Mouse (Mus musculus): ENCODE measurements at regions not wholly inside any gene's neighbourhood (a gene's known extent, or its start where the extent isn't known, plus 50 kb on each side); places are given as distances from the start of the nearest gene placed in this dataset.

DNA sequence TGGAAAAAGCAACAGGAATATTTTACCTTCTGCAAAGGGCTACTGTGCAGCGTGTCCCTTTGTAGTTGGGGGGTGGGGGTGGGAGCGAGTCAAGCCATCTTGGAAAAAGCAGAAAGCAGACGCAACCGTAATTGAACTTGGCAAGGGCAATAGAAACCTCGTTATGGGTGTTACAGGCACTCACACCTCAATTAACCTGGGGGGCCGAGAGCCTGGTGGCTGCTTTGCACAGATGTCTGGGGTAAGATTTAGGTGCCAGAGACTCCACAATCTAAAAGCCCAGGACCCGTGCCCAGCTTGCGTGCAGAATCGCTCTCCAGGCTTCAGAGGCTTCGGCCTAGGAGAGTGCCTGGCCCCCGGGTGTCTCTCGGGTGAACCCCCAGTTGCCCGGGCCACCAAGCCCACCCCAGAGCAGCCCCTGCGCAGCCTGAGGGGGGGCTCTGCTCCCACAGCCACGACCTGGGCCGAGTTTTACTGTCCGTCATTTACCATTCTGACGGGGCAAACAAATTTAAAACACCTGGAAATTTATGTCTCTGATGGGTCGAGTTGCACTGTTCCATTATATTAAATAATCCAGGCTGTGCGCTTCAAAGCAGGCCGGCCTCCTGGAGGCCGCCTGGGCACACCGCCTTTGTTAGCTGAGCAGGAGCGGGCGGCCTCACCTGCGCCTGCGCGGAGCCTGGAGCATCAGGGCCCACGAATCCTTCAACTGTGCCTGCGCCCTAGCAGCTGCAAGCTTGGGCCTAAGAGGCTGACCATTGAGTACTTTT is 212.4 kb downstream of the Srbd1 start:
- no peak overlapping the region for H3K4me2 ChIP-seq (ENCODE audit: low read length)
- no peak overlapping the region for H3K9ac ChIP-seq (ENCODE audit: low read depth, low read length)
- no peaks in the 10 kb centered on the region for H3K27me3 ChIP-seq (replicated peaks; ENCODE audit: control insufficient read depth, insufficient read depth, low read length)
- H3K9me3 ChIP-seq (ENCODE audit: control insufficient read depth, low read length) = no peaks in the 10 kb centered on the region
- ATAC-seq = no peak
- H3K27ac ChIP-seq (ENCODE audit: low read depth, low read length) = no peak overlapping the region
- no peak overlapping the region for H3K4me3 ChIP-seq (ENCODE audit: low read length)
- H3K4me1 ChIP-seq (ENCODE audit: control insufficient read depth, insufficient read depth, low read depth, low read length) = no peaks in the 10 kb centered on the region
- WGBS = 83% methylated on average over 29 of the region's 30 CpGs
- no peaks in the 10 kb centered on the region for H3K36me3 ChIP-seq (ENCODE audit: control insufficient read depth, insufficient read depth, low read length)

DNA sequence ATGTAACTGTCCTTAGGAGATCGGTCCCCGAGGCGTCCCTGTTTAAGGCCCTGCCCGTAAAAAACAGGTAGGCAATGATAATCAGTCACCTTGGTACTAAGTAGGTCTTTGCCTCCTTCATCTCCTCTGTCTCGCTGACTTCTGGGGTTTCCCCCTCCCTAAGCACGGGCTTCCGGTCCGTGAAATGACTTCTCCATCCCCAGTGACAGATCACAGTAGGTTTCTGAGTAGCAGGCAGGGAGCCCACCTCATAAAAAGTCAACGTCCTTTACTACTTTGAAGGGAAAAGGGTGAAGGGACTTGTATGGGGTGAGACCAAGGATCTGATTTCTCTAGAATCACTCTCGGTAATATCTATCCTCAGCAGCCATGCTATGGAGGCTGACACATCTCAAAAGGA is 213.0 kb downstream of the Srbd1 start:
- Histone ChIP-seq H3K36me3 (ENCODE audit: control insufficient read depth, insufficient read depth, low read length) (no peaks in the 10 kb centered on the region), H3K4me3 (ENCODE audit: low read length) (no peak overlapping the region), H3K27ac (ENCODE audit: low read depth, low read length) (no peak overlapping the region), H3K27me3 (replicated peaks; ENCODE audit: control insufficient read depth, insufficient read depth, low read length) (no peaks in the 10 kb centered on the region), H3K9ac (ENCODE audit: low read depth, low read length) (no peak overlapping the region), H3K9me3 (ENCODE audit: control insufficient read depth, low read length) (no peaks in the 10 kb centered on the region), H3K4me1 (ENCODE audit: control insufficient read depth, insufficient read depth, low read depth, low read length) (no peaks in the 10 kb centered on the region), H3K4me2 (ENCODE audit: low read length) (no peak overlapping the region)
- WGBS = 84% methylated on average over 10 of the region's 10 CpGs
- no peak for ATAC-seq

DNA sequence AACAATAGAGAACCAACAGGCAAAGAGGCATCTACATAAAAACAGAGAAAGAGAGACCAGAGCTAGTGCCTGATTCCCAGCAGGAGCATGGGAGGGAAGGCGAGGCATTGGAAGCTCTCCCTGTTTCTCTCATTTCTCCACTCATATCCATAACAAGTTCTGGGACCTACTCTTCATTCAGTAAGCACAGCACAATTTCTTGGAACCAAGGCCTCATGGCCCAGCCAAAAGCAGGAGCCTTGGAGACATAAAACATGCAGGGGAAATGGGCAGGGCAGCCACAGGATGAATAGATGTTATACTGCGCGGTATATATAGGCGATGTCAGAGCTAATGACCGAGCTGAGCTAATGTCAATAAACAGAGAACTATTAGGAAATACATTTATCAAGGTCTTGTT is 214.2 kb downstream of the Srbd1 start:
- Histone ChIP-seq H3K27me3 (replicated peaks; ENCODE audit: control insufficient read depth, insufficient read depth, low read length) (no peaks in the 10 kb centered on the region), H3K9ac (ENCODE audit: low read depth, low read length) (no peak overlapping the region), H3K9me3 (ENCODE audit: control insufficient read depth, low read length) (no peaks in the 10 kb centered on the region), H3K4me1 (ENCODE audit: control insufficient read depth, insufficient read depth, low read depth, low read length) (no peaks in the 10 kb centered on the region), H3K27ac (ENCODE audit: low read depth, low read length) (no peak overlapping the region), H3K4me2 (ENCODE audit: low read length) (no peak overlapping the region), H3K4me3 (ENCODE audit: low read length) (no peak overlapping the region), H3K36me3 (ENCODE audit: control insufficient read depth, insufficient read depth, low read length) (no peaks in the 10 kb centered on the region)
- 69% methylated on average over 5 of the region's 5 CpGs for WGBS
- ATAC-seq = no peak

DNA sequence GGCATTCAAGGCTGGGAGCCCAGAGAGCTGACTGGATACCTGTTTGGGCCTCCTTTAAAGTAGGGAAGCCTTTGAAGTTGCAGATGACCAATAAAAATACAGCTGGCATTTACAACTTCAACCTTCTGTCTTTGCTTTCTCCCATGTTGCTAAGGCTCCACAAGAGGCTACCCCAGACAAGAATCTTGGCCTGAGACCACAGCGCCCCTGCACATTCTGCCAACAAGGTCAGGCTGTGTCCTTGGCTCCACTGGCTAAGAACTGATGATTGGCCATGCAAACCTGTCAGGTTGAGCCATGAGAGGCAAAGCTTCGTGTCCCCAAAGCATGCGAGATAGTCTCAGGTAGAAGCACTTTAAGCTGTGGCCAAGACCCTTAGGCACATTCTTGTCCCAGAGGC is 214.6 kb downstream of the Srbd1 start:
- no peak overlapping the region for H3K9ac ChIP-seq (ENCODE audit: low read depth, low read length)
- no peaks in the 10 kb centered on the region for H3K4me1 ChIP-seq (ENCODE audit: control insufficient read depth, insufficient read depth, low read depth, low read length)
- H3K4me2 ChIP-seq (ENCODE audit: low read length) = no peak overlapping the region
- WGBS = 89% methylated on average over 3 of the region's 3 CpGs
- H3K27me3 ChIP-seq (replicated peaks; ENCODE audit: control insufficient read depth, insufficient read depth, low read length) = no peaks in the 10 kb centered on the region
- ATAC-seq = no peak
- H3K9me3 ChIP-seq (ENCODE audit: control insufficient read depth, low read length) = no peaks in the 10 kb centered on the region
- no peak overlapping the region for H3K4me3 ChIP-seq (ENCODE audit: low read length)
- no peaks in the 10 kb centered on the region for H3K36me3 ChIP-seq (ENCODE audit: control insufficient read depth, insufficient read depth, low read length)
- H3K27ac ChIP-seq (ENCODE audit: low read depth, low read length) = no peak overlapping the region

DNA sequence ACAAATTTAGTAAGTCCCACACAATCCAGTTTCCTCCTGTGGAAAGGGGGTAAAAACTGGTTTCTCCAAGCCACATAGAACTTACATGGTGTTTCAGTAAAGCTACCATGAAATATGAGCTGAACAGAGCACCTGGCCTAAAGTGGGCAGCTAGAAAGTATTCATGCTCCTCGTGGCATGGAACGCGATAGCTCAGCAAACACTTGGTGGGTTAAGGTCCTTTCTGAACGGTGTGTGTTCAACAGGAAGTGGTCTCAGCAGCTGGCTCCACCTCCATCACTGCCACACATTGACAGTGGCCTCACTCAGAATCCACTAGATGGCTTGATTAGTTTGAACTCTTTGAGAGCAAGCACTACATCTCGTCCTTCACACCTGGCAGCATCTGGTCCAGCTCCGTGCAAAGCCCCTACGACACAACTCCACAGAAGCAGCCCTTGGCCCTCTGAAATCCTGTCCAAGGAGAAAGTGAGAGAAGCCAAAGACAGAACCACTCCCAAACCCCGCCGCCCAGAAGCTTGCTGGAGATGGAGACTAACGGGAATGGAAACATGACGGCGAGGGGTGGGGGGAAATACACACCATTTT is 215.2 kb downstream of the Srbd1 start:
- Histone ChIP-seq H3K4me1 (ENCODE audit: control insufficient read depth, insufficient read depth, low read depth, low read length) (no peaks in the 10 kb centered on the region), H3K27me3 (replicated peaks; ENCODE audit: control insufficient read depth, insufficient read depth, low read length) (no peaks in the 10 kb centered on the region), H3K9me3 (ENCODE audit: control insufficient read depth, low read length) (no peaks in the 10 kb centered on the region), H3K36me3 (ENCODE audit: control insufficient read depth, insufficient read depth, low read length) (no peaks in the 10 kb centered on the region), H3K9ac (ENCODE audit: low read depth, low read length) (no peak overlapping the region), H3K27ac (ENCODE audit: low read depth, low read length) (no peak overlapping the region), H3K4me3 (ENCODE audit: low read length) (no peak overlapping the region), H3K4me2 (ENCODE audit: low read length) (no peak overlapping the region)
- WGBS = 92% methylated on average over 12 of the region's 12 CpGs
- no peak for ATAC-seq

DNA sequence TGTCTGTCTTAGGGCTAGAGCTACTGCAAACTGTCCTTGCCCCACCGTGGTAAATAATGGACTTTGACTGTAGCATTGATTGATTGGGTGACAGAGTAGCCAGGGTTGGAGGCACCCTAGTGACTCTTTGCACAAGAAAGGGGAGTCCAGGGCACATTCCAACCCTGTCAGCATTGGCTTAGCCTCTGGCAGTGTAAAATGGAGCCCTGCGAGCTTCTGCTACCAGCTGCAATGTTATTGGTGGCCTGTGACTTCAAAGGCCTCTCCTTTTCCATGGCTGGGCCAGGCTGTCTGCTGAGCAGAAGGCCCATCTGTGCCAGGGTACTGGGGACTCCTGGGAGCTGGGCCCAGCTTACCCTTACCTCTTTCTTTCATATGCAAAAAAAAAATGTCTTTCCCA is 216.4 kb downstream of the Srbd1 start:
- Histone ChIP-seq H3K9ac (ENCODE audit: low read depth, low read length) (no peak overlapping the region), H3K27me3 (replicated peaks; ENCODE audit: control insufficient read depth, insufficient read depth, low read length) (no peaks in the 10 kb centered on the region), H3K27ac (ENCODE audit: low read depth, low read length) (no peak overlapping the region), H3K4me2 (ENCODE audit: low read length) (no peak overlapping the region), H3K4me1 (ENCODE audit: control insufficient read depth, insufficient read depth, low read depth, low read length) (no peaks in the 10 kb centered on the region), H3K9me3 (ENCODE audit: control insufficient read depth, low read length) (no peaks in the 10 kb centered on the region), H3K36me3 (ENCODE audit: control insufficient read depth, insufficient read depth, low read length) (no peaks in the 10 kb centered on the region), H3K4me3 (ENCODE audit: low read length) (no peak overlapping the region)
- WGBS = 32% methylated on average over 2 of the region's 2 CpGs
- ATAC-seq = peak; percentile 71

DNA sequence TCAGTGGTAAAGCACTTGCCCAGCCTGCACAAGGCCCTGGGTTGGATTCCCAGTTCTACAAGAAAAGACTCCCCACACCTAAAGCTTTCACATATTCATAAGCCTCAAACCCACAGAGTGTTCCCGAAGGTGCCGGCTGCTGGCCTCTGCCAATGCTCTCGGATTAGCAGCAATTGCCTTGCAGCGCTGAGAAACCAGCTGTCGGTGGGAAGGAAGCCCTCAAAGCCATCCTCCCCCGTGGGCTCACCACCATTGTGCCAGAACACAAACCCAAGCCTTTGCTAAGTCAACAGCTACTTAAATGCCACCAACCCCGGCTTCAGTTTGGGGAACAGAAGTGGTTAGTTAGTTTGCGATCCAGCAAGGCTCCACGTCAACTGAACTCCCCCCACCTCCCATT is 217.7 kb downstream of the Srbd1 start:
- no peak overlapping the region for H3K4me3 ChIP-seq (ENCODE audit: low read length)
- H3K4me1 ChIP-seq (ENCODE audit: control insufficient read depth, insufficient read depth, low read depth, low read length) = no peaks in the 10 kb centered on the region
- H3K9ac ChIP-seq (ENCODE audit: low read depth, low read length) = no peak overlapping the region
- no peaks in the 10 kb centered on the region for H3K27me3 ChIP-seq (replicated peaks; ENCODE audit: control insufficient read depth, insufficient read depth, low read length)
- ATAC-seq = no peak
- H3K4me2 ChIP-seq (ENCODE audit: low read length) = no peak overlapping the region
- no peaks in the 10 kb centered on the region for H3K36me3 ChIP-seq (ENCODE audit: control insufficient read depth, insufficient read depth, low read length)
- H3K9me3 ChIP-seq (ENCODE audit: control insufficient read depth, low read length) = no peaks in the 10 kb centered on the region
- 60% methylated on average over 9 of the region's 9 CpGs for WGBS
- no peak overlapping the region for H3K27ac ChIP-seq (ENCODE audit: low read depth, low read length)

DNA sequence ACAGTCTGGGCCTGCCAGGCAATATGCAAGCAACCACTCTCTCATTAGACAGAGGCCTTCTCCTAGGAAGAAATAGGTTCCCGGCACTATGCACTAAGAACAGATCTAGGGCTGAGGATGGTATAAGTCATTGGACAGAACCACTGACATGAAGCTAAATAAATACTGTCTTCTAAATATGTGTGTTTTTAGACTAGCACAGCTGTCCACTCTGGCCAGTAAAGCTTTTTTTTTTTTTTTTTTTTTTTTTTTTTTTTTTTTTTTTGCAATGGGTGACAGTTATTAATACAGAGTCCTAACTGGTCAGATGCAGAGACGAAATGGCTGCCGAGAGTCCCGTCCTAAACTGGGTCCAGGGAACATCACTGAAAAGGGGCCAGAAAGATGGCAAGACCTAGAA is 218.9 kb downstream of the Srbd1 start:
- no peak overlapping the region for H3K9ac ChIP-seq (ENCODE audit: low read depth, low read length)
- H3K4me1 ChIP-seq (ENCODE audit: control insufficient read depth, insufficient read depth, low read depth, low read length) = no peaks in the 10 kb centered on the region
- H3K27ac ChIP-seq (ENCODE audit: low read depth, low read length) = no peak overlapping the region
- 91% methylated on average over 4 of the region's 4 CpGs for WGBS
- no peaks in the 10 kb centered on the region for H3K9me3 ChIP-seq (ENCODE audit: control insufficient read depth, low read length)
- ATAC-seq = no peak
- H3K36me3 ChIP-seq (ENCODE audit: control insufficient read depth, insufficient read depth, low read length) = no peaks in the 10 kb centered on the region
- H3K4me2 ChIP-seq (ENCODE audit: low read length) = no peak overlapping the region
- no peak overlapping the region for H3K4me3 ChIP-seq (ENCODE audit: low read length)
- no peaks in the 10 kb centered on the region for H3K27me3 ChIP-seq (replicated peaks; ENCODE audit: control insufficient read depth, insufficient read depth, low read length)

DNA sequence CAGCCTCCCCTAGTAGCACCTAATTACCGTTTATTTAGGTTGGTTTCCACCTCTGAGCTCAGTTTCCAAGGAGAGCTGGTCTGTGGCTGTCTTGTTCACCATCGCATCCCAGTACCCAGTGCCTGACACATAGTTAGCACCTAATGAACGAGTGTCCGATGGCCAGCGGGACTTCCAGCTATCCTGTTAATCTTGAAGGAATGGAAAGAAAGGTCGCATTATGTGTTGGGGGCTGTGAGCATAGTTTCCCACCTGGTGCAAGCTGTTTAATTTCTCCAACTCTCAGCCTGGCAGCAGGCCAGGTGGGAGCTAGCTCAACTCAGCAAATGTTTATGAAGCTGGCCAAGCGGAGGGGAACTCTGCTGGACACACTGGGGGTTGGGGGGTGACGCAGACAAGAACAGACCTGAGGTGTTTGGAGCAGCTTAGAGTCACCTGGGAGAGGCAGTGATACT is 223.7 kb downstream of the Srbd1 start:
- H3K36me3 ChIP-seq (ENCODE audit: control insufficient read depth, insufficient read depth, low read length) = no peaks in the 10 kb centered on the region
- no peaks in the 10 kb centered on the region for H3K27me3 ChIP-seq (replicated peaks; ENCODE audit: control insufficient read depth, insufficient read depth, low read length)
- no peak overlapping the region for H3K9ac ChIP-seq (ENCODE audit: low read depth, low read length)
- no peak overlapping the region for H3K4me2 ChIP-seq (ENCODE audit: low read length)
- no peaks in the 10 kb centered on the region for H3K4me1 ChIP-seq (ENCODE audit: control insufficient read depth, insufficient read depth, low read depth, low read length)
- H3K4me3 ChIP-seq (ENCODE audit: low read length) = no peak overlapping the region
- no peaks in the 10 kb centered on the region for H3K9me3 ChIP-seq (ENCODE audit: control insufficient read depth, low read length)
- ATAC-seq = peak; percentile 68; the same call in 1 of the 2 replicates
- 62% methylated on average over 8 of the region's 8 CpGs for WGBS
- H3K27ac ChIP-seq (ENCODE audit: low read depth, low read length) = no peak overlapping the region

Data from hindbrain, embryonic 16.5 days (tissue).